Mouse (Mus musculus) lung, embryonic 16.5 days (tissue): ENCODE data around the gene Poc1b. TPM values are rescaled to one million over a fixed set of nuclear protein-coding genes. Genes with fewer than 3 reads are reported as not detected.
"Not testable (repeated sequence)": the region's sequence is repeated elsewhere in the genome, so short reads cannot be mapped to it uniquely, and the experiment has no call there.

Source experiments
- ATAC-seq: fragments of 200-750 bp; cut with Nextera tagmentation; 2 replicates; pipeline ENCODE4 v1.8.0; 2017; ENCODE audit warnings: low read depth, mild to moderate bottlenecking, moderate library complexity
- H3K27ac ChIP-seq: fragments of 300-500 bp; sonication (generic); 2 replicates; pipeline ENCODE4 v1.5.1; 2014; ENCODE audit warnings: mild to moderate bottlenecking, control low read depth, low read length
- H3K27me3 ChIP-seq: fragments of 300-500 bp; sonication (generic); 2 replicates; pipeline ENCODE4 v1.6.1; 2014; ENCODE audit warnings: low read depth, low read length, mixed read lengths; ENCODE audit not compliant: control insufficient read depth, insufficient read depth
- H3K36me3 ChIP-seq: fragments of 300-500 bp; sonication (generic); 2 replicates; pipeline ENCODE4 v1.6.1; 2014; ENCODE audit warnings: low read length; ENCODE audit not compliant: control insufficient read depth, insufficient read depth
- H3K4me1 ChIP-seq: fragments of 300-500 bp; sonication (generic); replicated peaks from 2 replicates; pipeline ENCODE4 v1.6.1; 2014; ENCODE audit warnings: low read length, mixed read lengths; ENCODE audit not compliant: control insufficient read depth, insufficient read depth
- H3K4me2 ChIP-seq: fragments of 300-500 bp; sonication (generic); 2 replicates; pipeline ENCODE4 v1.6.1; 2014; ENCODE audit warnings: low read depth, low read length, control low read depth
- H3K4me3 ChIP-seq: fragments of 300-500 bp; sonication (generic); 2 replicates; pipeline ENCODE4 v1.5.1; 2014; ENCODE audit warnings: mild to moderate bottlenecking, low read length, control low read depth
- H3K9ac ChIP-seq: fragments of 300-500 bp; sonication (generic); 2 replicates; pipeline ENCODE4 v1.6.1; 2014; ENCODE audit warnings: low read length, control low read depth
- H3K9me3 ChIP-seq: fragments of 300-500 bp; sonication (generic); 2 replicates; pipeline ENCODE4 v1.6.1; 2016; ENCODE audit warnings: low read length; ENCODE audit not compliant: control insufficient read depth
- WGBS: fragments of 180-500 bp; shearing (Covaris S2); extraction: QIAGEN DNeasy Blood & Tissue Kit; methylation state at CpG from one replicate; pipeline ENCODE4 v1.1.7; 2014; 5-methylcytosine and 5-hydroxymethylcytosine counted together
- polyA plus RNA-seq: library from polyadenylated mRNA; unstranded; fragments of >200 nt; fragmentation: Nextera tagmentation; extraction: Ambion mirVana; gene quantifications from 2 replicates; pipeline ENCODE4 v1.2.1, GENCODE M21; 2015

Gene Poc1b
- polyA plus RNA-seq, 1 experiment from 2014 or later: 22.7 TPM

GRCm38 (mm10) chr10:99214421-99215299 lies 107.8 kb downstream of the Poc1b start:
- Histone ChIP-seq H3K27me3 (no peaks in the 10 kb centered on the region), H3K4me1 (no peaks in the 10 kb centered on the region), H3K4me3 (no peak overlapping the region), H3K27ac (no peak overlapping the region), H3K9me3 (no peaks in the 10 kb centered on the region), H3K36me3 (no peaks in the 10 kb centered on the region), H3K4me2 (no peak overlapping the region), H3K9ac (no peak overlapping the region)
- no peak for ATAC-seq
- WGBS: 67% methylated on average over 15 of the region's 15 CpGs

- H3K27ac ChIP-seq, H3K9me3 ChIP-seq, H3K4me2 ChIP-seq, H3K27me3 ChIP-seq, H3K4me3 ChIP-seq, H3K9ac ChIP-seq, ATAC-seq, H3K36me3 ChIP-seq, H3K4me1 ChIP-seq: not testable (repeated sequence)
- WGBS: 90% methylated on average over 15 of the region's 15 CpGs
Measured at GRCm38 (mm10) chr10:99216570-99216969, 109.7 kb downstream of the Poc1b start.

GRCm38 (mm10) chr10:99221540-99221939 lies 114.7 kb downstream of the Poc1b start:
- Histone ChIP-seq H3K4me3 (no peak overlapping the region), H3K27ac (no peak overlapping the region), H3K4me2 (no peak overlapping the region), H3K9me3 (no peaks in the 10 kb centered on the region), H3K27me3 (no peaks in the 10 kb centered on the region), H3K9ac (no peak overlapping the region), H3K4me1 (peaks cover 13% of the 10 kb centered on the region), H3K36me3 (no peaks in the 10 kb centered on the region)
- 87% methylated on average over 8 of the region's 8 CpGs for WGBS
- no peak for ATAC-seq

GRCm38 (mm10) chr10:99222726-99223125 lies 115.9 kb downstream of the Poc1b start:
- 54% methylated on average over 5 of the region's 5 CpGs for WGBS
- Histone ChIP-seq H3K9me3 (no peaks in the 10 kb centered on the region), H3K4me3 (no peak overlapping the region), H3K27me3 (no peaks in the 10 kb centered on the region), H3K4me2 (no peak overlapping the region), H3K36me3 (no peaks in the 10 kb centered on the region), H3K9ac (no peak overlapping the region), H3K4me1 (peaks cover 15% of the 10 kb centered on the region), H3K27ac (no peak overlapping the region; the same call in 1 of the 2 replicates)
- ATAC-seq: no peak

- H3K27ac ChIP-seq: peak overlapping the region; percentile 53
- no peak overlapping the region for H3K4me2 ChIP-seq
- WGBS: 18% methylated on average over 3 of the region's 3 CpGs
- H3K4me1 ChIP-seq: peaks cover 28% of the 10 kb centered on the region
- no peak overlapping the region for H3K9ac ChIP-seq
- H3K9me3 ChIP-seq: no peaks in the 10 kb centered on the region
- no peaks in the 10 kb centered on the region for H3K36me3 ChIP-seq
- no peak overlapping the region for H3K4me3 ChIP-seq
- no peaks in the 10 kb centered on the region for H3K27me3 ChIP-seq
- ATAC-seq: peak; percentile 56
Measured at GRCm38 (mm10) chr10:99224218-99224617, 117.4 kb downstream of the Poc1b start.

GRCm38 (mm10) chr10:99226782-99227181 lies 119.9 kb downstream of the Poc1b start:
- H3K4me3 ChIP-seq: no peak overlapping the region
- ATAC-seq: no peak
- WGBS: 89% methylated on average over 5 of the region's 5 CpGs
- no peak overlapping the region for H3K4me2 ChIP-seq
- H3K9ac ChIP-seq: no peak overlapping the region
- H3K27ac ChIP-seq: no peak overlapping the region
- peaks cover 33% of the 10 kb centered on the region for H3K4me1 ChIP-seq
- no peaks in the 10 kb centered on the region for H3K9me3 ChIP-seq
- H3K27me3 ChIP-seq: no peaks in the 10 kb centered on the region
- H3K36me3 ChIP-seq: no peaks in the 10 kb centered on the region

- Histone ChIP-seq H3K9ac (peak overlapping the region; percentile 43), H3K4me2 (peak overlapping the region; percentile 51), H3K36me3 (no peaks in the 10 kb centered on the region), H3K27me3 (no peaks in the 10 kb centered on the region), H3K27ac (peak overlapping the region; percentile 96), H3K4me3 (peak overlapping the region; percentile 23), H3K9me3 (no peaks in the 10 kb centered on the region), H3K4me1 (peaks cover 28% of the 10 kb centered on the region)
- WGBS: 23% methylated on average over 17 of the region's 17 CpGs
- no peak for ATAC-seq
Measured at GRCm38 (mm10) chr10:99227968-99228864, 121.4 kb downstream of the Poc1b start.

GRCm38 (mm10) chr10:99229031-99229684 lies 122.3 kb downstream of the Poc1b start:
- Histone ChIP-seq H3K36me3 (no peaks in the 10 kb centered on the region), H3K9me3 (no peaks in the 10 kb centered on the region), H3K27ac (peak overlapping the region; percentile 96), H3K4me2 (peak overlapping the region; percentile 51), H3K9ac (peak overlapping the region; percentile 6; the same call in 1 of the 2 replicates), H3K27me3 (no peaks in the 10 kb centered on the region), H3K4me1 (peaks cover 23% of the 10 kb centered on the region), H3K4me3 (peak overlapping the region; percentile 23; the same call in 1 of the 2 replicates)
- ATAC-seq: peak; percentile 88
- 9% methylated on average over 16 of the region's 16 CpGs for WGBS
